Mouse (Mus musculus) cerebellum, postnatal 4 days (tissue): ENCODE measurements around the gene Fgfr2.
A peak's percentile ranks its signal among the peaks of the same experiment; 100 is the strongest.

Source experiments
- DNase-seq, 2 experiments: peaks; one replicate each; pipeline ENCODE4 v3.0.0; 2022; ENCODE audit warnings: low spot score in 2 of 2, mixed read lengths in 1 of 2

Fgfr2 gene

DNA sequence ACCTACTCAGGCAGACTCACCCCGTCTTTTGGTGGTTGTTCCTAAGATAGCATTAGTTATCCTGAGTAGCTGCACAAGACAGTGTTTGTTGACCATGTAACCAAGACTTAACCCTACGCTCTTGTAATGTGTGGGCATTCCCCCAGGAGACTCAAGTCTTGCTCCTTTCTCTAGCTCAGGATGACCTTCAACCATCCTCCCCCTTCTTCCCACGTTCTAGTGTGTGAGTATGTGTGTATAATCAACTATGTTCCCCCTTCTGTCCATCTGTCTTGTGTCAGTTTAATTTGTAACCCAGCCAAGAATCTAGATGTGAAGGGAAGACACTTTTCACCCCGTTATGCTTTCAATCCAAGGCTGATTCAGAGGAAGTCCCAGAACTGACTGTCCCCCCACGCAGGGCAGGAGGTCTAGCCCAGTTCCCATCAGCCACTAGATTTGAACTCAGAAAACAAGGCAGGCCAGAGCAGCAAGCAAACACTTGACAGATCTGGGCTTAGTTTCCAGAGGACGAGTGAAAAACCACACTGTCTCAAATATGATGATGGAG, 815.4 kb downstream of the Fgfr2 start:
- no peak for DNase-seq

DNA sequence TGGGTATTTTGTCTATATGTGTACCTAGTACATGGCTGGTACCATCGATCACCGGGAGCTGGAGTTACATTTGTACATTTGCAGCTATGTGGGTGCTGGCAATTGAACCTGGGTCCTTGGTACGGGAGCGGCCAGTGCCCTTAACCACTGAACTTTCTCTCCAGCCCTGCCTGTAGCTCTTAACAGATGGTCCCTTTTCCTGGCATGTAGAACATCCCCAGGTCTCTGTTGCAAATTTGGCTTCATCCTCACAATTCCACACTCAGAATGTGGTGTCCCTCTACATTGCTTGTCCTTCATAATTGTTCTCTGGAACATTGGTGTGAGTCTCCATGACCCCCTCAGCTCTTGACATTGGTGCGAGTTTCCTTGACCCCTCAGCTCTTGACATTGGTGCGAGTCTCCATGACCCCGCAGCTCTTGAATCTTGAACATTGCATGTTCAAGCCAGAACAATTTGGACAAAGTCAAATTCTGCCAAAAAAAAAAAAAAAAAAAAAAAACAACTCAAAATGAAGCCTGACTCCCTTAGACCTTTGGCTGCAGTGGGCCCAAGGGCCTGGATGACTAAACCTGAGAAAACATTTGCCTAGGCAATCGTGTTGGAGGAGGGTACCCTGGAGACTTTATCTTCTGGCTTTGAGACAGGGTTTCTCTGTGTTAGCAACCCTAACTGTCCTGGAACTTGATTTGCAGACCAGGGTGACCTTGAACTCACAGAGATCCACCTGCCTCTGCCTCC, 816.3 kb downstream of the Fgfr2 start:
- DNase-seq: no peak

DNA sequence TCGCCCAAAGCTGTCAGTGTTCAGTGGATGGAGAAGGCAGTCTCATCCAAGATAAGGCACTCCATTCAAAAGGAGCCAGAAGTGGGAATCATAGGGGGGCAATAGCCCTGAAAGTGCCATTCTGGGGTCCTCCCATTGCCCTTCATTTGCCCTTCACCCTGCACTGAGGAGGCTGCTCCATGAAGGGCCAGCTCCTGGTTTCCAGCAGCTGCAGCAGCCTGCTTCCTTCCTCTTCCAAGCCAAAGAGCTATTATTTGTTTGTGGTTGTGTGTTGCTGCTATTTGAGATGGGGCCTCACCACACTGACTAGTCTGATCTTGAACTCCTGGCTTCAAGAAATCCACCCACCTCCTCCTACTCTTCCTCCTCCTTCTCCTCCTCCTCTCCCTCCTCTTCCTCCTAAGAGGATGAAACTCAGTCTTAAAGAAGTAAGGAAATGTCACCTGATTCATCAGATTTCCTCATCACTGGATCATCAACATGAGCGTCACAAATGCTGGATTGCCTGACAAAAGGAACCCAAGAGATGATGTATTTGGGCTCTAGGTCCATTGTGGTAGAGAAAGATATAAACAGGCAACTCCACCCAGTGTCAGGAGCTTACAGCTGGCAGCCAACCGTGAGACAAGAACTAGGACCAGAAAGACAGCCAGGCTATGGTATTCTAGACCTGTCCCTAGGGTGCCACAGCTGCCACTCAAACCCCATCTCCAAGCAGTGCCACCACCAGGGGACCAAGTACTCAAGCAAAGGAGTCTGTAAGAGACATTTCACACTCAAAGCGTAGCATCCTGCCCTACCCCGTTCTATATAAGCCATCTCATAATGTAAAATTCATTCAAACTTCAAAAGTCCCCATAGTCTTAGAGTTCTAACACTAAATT, 817.4 kb downstream of the Fgfr2 start:
- DNase-seq: no peak

DNA sequence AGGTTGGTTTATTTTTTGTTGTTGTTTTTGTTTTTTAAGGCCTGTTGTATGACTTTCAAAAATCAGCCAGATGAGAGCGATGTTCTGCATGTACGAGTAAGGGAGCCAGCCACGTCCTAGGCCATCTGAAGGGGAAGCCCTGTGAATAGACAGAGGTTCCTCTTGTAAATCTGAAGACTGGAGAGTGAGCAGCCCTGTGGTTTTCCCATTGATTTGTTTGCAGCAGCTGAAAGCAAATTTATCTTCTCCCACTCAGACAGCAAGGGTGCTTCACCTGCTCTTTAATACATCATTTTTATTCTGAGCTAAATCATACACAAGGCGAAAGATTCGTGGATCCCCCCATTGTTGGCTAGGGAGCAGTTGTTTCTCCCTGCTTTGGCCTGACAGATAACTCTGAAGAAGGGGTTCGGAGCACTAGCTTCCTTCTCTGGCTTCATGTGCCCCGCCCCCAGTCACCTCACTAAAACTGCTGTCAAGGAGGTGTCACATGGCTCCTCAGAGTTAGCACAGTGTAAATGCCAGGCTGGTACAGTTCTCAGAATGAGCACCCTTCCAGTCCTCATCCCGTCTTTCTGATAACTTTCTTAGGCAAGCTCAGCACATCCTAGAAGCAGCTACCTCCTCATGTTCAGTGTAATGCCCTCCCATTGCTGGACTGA, 818.6 kb downstream of the Fgfr2 start:
- DNase-seq: no peak

DNA sequence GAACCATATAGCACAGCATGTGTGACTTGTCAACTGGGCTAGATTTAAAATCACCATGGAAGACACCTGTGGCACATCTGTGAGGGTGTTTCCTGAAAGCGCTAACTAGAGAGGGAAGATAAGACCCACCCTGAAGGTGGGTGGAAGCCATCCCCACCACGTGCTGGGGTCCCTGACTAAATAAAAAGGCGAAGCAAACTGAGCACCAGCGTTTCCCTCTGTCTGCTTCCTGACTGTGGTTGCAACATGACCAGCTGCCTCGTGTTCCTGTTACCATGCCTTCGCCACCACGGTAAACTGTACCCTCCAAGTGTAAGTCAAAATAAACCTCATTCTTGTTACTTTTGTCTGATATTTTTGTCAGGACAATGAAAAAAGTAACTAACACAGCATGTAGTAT, 819.2 kb downstream of the Fgfr2 start:
- DNase-seq: no peak

DNA sequence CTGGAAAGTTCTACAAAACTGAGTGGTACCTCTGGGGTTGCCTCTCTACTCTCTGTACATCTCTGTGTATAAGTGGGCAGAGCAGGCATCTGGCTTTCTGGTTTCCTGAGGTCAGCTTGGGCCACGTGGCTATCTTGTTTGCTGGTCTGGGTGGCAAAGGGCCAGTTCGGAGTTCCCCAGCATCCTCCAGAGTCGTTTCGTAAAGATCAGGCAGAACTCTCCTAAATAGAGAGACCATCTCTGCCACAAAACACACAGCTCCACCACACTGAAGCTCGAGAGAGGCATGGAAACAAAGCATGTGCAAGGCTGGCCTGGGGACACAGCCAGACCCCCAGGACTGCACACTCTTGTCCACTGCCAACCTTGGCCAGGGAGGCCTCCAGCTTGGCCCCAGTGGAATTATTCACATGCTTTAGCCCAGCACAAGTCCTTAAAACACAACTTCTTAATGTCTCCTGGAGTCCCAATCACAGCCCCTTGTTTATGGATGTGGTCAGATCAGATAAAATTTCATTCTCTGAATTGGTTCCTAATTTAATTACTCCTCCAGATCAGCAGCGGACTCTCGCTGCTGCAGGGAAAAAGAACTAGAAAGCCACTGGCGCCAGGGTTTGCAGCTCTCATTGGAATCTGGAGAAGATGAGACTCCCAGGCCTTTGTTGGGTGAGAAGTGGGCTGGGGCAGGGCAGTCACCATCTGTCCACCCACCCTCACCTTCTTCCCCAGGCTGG, 820.5 kb downstream of the Fgfr2 start:
- no peak for DNase-seq

DNA sequence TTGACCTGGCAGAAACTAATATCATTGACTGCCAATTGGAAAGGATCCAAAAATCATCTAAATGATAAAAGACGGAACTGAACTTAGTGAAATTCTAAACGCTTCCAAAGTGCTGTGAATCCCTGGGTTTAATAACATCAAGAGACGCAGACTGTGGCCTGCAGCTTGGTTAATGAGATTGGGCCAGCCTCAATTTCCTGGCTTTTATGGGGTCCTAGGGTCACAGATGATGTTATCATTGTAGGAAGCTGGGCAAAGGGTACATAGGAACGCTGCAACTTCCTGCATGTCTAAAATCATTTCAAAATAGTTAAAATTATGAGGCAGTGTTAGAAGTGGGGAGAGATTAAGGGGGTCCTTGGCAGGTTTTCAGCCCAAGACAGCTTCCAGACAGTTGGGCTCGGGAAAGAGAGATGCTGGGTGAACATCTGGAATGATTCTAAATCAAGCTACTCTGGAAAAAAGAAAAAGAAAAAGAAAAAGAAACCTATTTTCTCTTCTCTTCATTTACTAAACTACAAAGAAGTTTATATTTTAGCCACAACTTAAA, 823.4 kb downstream of the Fgfr2 start:
- DNase-seq: no peak

DNA sequence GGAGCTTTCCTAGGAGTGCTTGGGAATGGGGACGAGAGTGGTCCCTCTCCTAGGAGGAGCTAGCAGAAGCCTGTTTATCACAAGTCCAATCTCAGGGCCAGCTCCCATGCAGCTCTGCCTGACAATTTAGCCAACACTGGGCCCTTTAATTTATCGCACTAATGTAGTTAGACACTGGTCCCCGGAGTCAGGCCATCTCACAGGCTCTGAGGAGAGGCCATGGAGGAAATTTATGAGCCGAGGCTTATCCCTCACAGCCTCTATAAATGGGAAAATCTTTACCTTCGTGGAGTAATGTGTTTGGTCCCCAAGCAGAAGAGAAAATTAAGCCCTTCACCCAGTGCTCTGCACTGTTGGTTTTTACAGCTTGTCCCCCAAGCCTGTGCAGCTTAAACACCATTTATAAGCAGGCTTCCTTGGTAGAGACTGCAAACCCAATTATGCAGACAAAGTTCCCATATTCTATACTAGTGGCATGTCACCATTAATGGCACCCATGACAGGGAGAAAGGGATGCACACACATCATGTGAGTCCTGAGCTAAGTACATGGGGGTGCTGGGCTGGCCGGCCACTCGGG, 824.6 kb downstream of the Fgfr2 start:
- DNase-seq: no peak

DNA sequence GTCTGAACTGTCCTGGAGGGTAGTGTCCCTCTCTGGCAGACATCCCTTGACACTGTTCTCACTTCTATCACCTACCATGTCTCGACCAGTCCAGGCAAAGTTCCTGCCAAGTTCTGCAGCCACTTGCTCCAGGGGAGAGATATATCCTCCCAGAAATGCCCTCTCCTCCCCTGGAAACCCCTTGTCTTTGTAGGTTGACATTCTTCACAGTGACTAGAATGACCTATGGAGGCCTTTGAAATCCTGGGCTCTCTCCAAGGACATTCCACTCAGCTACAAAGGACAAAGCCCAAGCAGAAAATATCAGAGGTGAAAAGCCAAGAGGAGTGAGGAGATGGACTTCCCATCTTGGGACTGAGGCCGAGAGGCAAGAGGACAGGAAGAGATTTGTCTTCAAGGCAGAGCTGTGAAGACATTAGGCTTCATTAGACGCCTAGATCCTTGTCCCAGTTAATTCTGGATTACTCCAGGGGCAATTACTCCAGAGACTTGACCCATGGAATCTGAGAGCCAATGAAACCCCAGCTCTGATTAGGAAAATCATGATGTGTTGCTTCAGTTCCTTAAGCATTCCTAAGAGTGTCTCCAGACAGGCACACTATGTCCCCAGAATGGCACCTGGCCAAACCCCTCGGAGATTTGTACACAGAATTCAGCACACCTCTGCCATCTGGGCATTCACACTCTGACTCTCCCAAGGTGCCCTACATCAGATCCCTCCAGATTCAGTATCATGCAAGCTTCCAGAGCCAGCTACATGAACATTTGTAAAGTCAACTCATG, 826.3 kb downstream of the Fgfr2 start:
- no peak for DNase-seq

DNA sequence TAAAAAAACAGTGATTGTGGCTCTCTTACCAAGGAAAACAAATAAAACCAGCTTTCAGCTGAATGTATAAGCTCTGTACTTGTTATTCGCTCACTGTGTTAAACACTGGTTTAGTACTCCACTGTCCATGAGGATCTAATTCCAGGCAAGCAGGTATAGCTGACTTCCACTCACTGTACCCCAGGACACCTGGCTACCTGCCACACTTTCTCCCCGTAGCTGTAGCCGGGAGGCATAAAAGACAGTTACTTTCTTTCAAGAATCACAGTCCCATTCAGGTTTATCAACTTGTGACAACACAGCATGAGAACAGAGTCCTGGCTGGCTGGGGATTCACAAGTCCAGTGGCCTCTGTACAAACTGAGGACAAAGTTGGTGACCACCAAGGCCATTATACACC, 827.0 kb downstream of the Fgfr2 start:
- DNase-seq: no peak

DNA sequence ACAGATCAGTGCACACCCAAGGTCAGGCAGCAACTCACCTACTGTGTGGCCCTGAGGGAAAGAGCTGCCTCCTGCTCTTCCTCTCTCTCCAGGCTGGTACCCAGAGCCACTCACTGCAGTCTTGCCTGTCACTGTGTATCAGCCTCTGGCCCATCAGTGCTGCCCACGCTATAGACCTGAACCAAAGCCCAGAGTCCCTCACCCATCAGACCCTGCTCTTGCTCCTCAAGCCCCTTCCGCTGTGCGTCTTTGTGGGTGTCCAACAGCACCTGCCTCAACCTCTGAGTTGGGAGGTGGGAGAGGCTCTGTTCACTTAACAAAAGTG, 835.8 kb downstream of the Fgfr2 start:
- peak in 1 of 2 experiments; percentile 39 for DNase-seq

DNA sequence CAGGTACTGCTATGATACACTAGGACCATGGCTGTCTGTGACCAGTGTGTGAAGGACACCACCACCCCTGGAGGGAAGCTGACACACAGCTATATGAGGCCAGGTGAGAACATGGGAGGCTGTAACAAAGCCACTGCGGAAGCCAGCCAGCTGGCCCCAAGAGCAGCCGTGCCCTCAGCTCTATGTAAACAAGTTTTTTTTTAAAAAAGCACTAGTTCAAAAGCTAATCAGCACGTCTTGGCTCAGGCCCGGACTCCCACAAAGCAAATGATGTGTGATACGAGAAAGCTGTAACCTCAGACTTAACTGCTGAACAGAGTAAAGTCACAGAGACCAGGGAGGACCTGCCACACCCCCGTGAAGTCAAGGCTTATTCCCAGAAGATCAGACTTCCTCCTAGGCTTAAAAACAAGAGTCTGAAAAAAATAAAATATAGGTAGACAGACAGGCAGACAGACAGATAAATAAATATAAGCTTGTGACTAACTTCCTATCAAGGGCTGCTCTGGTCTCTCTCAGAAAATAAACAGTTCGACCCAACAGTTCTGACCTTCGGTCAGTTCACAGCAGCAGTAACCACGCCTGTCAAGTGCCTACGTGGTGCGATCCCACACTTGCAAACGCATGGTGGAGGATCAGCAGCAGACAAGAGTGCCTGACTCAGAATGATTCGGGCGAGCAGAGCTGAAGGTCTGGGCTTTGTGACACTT, 836.4 kb downstream of the Fgfr2 start:
- no peak for DNase-seq

DNA sequence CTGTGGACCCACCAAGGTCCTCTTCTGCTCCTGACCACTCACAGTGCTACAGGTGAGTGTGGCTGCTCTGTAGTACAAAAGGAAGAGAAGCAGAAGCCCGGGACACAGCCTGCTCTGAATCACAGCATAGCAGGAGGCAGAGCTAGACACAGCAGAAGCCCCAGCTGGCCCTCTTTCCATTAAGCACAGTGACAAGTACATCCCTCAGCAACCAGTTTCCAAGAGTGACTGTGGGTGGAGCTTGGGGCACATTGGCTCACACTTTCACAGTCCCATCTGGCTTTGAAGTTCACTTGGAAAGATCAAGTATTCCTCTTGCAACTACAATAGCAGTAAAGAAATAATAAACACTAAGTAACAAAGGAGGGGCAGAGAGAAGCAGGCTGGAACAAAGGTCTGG, 838.4 kb downstream of the Fgfr2 start:
- DNase-seq: no peak

DNA sequence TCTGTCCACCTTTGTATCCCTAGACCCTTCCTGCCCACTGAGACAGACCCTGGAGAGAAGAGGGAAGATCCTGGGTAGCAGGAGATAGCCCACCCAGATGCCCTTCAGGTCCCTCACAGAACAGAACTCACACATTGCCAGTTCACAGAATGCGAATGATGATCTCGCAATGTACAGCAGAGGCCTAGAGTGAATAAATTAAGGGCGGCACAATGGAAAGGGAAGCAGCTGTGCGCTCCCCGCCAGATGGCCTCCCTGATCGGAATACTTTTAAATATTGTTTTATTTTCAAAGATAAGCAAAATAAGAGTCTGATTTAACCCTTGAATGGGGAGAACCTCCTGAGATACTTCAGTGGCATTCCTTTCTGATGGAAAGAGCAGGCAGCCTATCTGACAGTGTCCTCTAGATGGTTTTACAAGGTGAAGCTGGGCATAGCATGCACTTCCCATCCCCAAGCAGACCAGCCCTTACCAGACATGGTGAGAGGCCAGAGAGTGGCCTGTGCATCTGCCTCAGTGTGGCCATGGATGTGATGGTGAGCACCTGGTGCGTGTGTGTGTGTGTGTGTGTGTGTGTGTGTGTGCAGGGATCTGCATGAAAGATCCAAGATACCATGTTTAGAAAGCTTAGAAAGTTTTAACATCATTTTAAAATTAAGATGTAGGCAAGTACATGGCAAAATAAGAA, 839.0 kb downstream of the Fgfr2 start:
- DNase-seq: no peak

DNA sequence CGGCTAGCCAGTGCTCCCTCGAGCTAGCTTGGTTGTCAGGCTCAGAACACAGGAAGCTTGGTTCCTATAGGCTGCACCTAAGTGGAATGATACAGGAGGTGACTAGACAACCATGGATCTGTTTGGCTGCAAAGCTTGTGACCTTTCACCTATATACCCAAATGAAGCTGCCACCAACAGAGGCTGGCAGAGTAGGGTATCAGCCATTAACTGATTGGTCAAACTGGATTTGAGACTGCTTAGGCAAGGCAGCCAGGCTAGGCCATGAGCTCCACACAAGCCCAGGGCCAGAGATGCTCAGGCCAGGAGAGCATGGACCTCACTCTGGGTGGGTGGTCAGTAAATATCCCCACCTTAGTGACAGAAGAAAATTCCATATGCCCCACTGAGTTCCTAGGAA, 840.6 kb downstream of the Fgfr2 start:
- DNase-seq: no peak

DNA sequence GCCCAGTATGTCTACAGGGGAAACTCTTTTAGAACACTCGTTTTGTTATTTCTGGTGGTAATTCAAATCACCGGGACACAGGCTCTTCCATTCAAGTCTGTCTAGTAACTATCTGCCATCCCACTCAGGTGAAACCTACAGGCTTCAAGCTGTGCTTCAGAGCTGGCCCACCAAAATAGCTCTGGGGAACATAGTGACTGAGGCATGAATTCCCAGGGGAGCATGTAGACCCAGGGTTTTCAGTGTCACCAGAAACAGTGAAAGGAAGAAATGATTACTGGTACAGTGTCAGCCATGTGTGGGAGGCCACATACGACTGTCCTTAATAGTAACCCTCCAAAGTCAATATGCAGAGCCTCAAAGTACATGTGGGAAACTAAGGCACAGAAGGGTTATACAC, 841.0 kb downstream of the Fgfr2 start:
- DNase-seq: no peak

DNA sequence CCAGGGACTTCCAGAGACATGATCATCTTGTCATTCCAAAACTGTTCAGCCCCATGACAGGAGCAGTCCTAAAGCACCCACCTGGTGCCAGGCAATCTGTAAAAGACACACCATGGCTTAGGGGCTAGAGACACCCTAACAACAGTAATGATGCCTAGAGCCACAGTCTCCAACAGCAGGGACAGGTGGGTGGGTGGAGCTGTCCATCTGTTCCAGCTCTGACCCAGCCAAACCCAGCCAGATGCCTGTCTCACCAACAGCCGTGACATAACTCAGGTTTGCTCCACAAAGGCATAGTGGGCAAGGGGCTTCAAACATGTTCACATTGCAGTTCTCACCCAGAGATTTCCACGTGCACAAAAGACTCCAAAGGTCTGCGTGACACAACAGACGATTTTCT, 841.4 kb downstream of the Fgfr2 start:
- DNase-seq: peak in 1 of 2 experiments; percentile 56

DNA sequence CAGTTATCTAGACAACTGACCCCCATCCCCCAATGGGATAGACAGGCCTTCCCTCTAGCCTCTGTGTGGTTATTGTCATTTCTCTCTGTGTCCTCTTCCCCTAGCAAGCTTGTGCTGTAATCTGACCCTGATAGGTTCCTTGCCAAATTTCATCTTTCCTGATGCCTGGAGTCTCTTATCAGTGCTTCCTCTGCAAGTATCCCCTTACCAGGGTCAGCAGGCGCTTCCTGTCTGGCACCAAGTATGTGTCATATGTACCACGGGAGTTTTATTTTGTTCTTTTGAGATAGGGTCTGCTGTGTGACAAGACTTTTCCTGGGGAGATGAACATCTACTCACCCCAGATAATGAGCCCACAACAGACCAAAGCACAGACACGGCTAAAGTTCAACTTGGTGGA, 844.5 kb downstream of the Fgfr2 start:
- no peak for DNase-seq

DNA sequence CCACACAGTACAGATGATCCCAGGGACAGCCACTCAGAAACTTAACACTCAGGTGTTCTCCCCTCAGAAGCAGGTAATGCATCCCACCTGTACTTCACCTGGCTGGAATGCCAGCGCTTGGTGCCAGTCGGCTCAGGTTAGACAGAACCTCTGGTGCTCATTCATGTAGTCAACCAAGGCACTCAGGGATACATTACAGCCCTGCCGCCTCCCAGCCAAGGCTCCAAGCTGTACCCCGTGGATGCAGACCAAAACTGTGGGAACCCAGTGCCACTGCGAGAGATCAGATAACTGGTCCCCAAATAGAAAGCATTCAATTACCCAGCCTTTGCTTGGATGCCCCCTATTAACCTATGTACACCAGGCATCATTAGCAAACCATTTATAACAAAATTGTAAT, 846.9 kb downstream of the Fgfr2 start:
- DNase-seq: no peak
